Mouse (Mus musculus): Measurements from ENCODE around the gene Gna11. TPM values are rescaled to one million over a fixed set of nuclear protein-coding genes. Genes with fewer than 3 reads are reported as not detected.

Gna11 gene
- polyA plus RNA-seq, 1 experiment, result 33.8 TPM

- peaks cover 16% of the 10 kb centered on the region; the same call in 1 of the 2 replicates for H3K4me1 ChIP-seq (ENCODE audit: control insufficient read depth, insufficient read depth, insufficient read length)
- no peak overlapping the region for H3K4me3 ChIP-seq (ENCODE audit: extremely low read depth, insufficient read depth, insufficient read length)
- 64% methylated on average over 20 of the region's 20 CpGs for WGBS
- peaks cover 30% of the 10 kb centered on the region for H3K36me3 ChIP-seq (ENCODE audit: control insufficient read depth, insufficient read depth, low read length)
- H3K27ac ChIP-seq (ENCODE audit: insufficient read depth, low read length), result no peak overlapping the region
- DNase-seq (ENCODE audit: low read depth in 1 of 2, low spot score in 2 of 2), result no peak
- no peak for TF ChIP-seq POLR2A (IDR thresholded peaks at IDR 0.05; ENCODE audit: low read depth, low read length)
- TF ChIP-seq CTCF (IDR thresholded peaks at IDR 0.05; ENCODE audit: extremely low read depth, insufficient read depth, insufficient read length, insufficient replicate concordance), result no peak
- no peaks in the 10 kb centered on the region for H3K27me3 ChIP-seq (ENCODE audit: control insufficient read depth, insufficient read depth, low read length)
These were observed 20.6 kb upstream of the Gna11 start for GRCm38 (mm10) chr10:81565257-81566228.

GRCm38 (mm10) chr10:81564734-81565133 is 19.7 kb upstream of the Gna11 start:
- H3K36me3 ChIP-seq (ENCODE audit: control insufficient read depth, insufficient read depth, low read length), result peaks cover 30% of the 10 kb centered on the region
- H3K4me1 ChIP-seq (ENCODE audit: control insufficient read depth, insufficient read depth, insufficient read length), result peaks cover 16% of the 10 kb centered on the region; the same call in 1 of the 2 replicates
- no peak overlapping the region for H3K4me3 ChIP-seq (ENCODE audit: extremely low read depth, insufficient read depth, insufficient read length)
- TF ChIP-seq POLR2A (IDR thresholded peaks at IDR 0.05; ENCODE audit: low read depth, low read length) (no peak), CTCF (IDR thresholded peaks at IDR 0.05; ENCODE audit: extremely low read depth, insufficient read depth, insufficient read length, insufficient replicate concordance) (peak; percentile 71; the same call in 1 of the 2 replicates)
- H3K27me3 ChIP-seq (ENCODE audit: control insufficient read depth, insufficient read depth, low read length), result no peaks in the 10 kb centered on the region
- no peak overlapping the region for H3K27ac ChIP-seq (ENCODE audit: insufficient read depth, low read length)
- peak in 1 of 2 experiments; percentile 56 for DNase-seq (ENCODE audit: low read depth in 1 of 2, low spot score in 2 of 2)
- 69% methylated on average over 10 of the region's 10 CpGs for WGBS

- no peaks in the 10 kb centered on the region for H3K27me3 ChIP-seq (ENCODE audit: control insufficient read depth, insufficient read depth, low read length)
- TF ChIP-seq POLR2A (IDR thresholded peaks at IDR 0.05; ENCODE audit: low read depth, low read length), result no peak
- TF ChIP-seq CTCF (IDR thresholded peaks at IDR 0.05; ENCODE audit: extremely low read depth, insufficient read depth, insufficient read length, insufficient replicate concordance), result no peak
- peaks cover 16% of the 10 kb centered on the region; the same call in 1 of the 2 replicates for H3K4me1 ChIP-seq (ENCODE audit: control insufficient read depth, insufficient read depth, insufficient read length)
- no peak for DNase-seq (ENCODE audit: low read depth in 1 of 2, low spot score in 2 of 2)
- WGBS, result 39% methylated on average over 10 of the region's 10 CpGs
- H3K27ac ChIP-seq (ENCODE audit: insufficient read depth, low read length), result no peak overlapping the region; the same call in 1 of the 2 replicates
- no peak overlapping the region for H3K4me3 ChIP-seq (ENCODE audit: extremely low read depth, insufficient read depth, insufficient read length)
- peaks cover 30% of the 10 kb centered on the region for H3K36me3 ChIP-seq (ENCODE audit: control insufficient read depth, insufficient read depth, low read length)
These were observed 19.2 kb upstream of the Gna11 start for GRCm38 (mm10) chr10:81564216-81564615.

- TF ChIP-seq CTCF (IDR thresholded peaks at IDR 0.05; ENCODE audit: extremely low read depth, insufficient read depth, insufficient read length, insufficient replicate concordance) (no peak), POLR2A (IDR thresholded peaks at IDR 0.05; ENCODE audit: low read depth, low read length) (no peak)
- WGBS, result 62% methylated on average over 6 of the region's 6 CpGs
- Histone ChIP-seq H3K4me1 (ENCODE audit: control insufficient read depth, insufficient read depth, insufficient read length) (peaks cover 16% of the 10 kb centered on the region; the same call in 1 of the 2 replicates), H3K27ac (ENCODE audit: insufficient read depth, low read length) (no peak overlapping the region), H3K27me3 (ENCODE audit: control insufficient read depth, insufficient read depth, low read length) (no peaks in the 10 kb centered on the region), H3K4me3 (ENCODE audit: extremely low read depth, insufficient read depth, insufficient read length) (no peak overlapping the region), H3K36me3 (ENCODE audit: control insufficient read depth, insufficient read depth, low read length) (peaks cover 30% of the 10 kb centered on the region)
- no peak for DNase-seq (ENCODE audit: low read depth in 1 of 2, low spot score in 2 of 2)
These were observed 18.5 kb upstream of the Gna11 start for GRCm38 (mm10) chr10:81563481-81563880.

- 92% methylated on average over 6 of the region's 6 CpGs for WGBS
- Histone ChIP-seq H3K27me3 (ENCODE audit: control insufficient read depth, insufficient read depth, low read length) (no peaks in the 10 kb centered on the region), H3K4me1 (ENCODE audit: control insufficient read depth, insufficient read depth, insufficient read length) (peaks cover 16% of the 10 kb centered on the region; the same call in 1 of the 2 replicates), H3K4me3 (ENCODE audit: extremely low read depth, insufficient read depth, insufficient read length) (no peak overlapping the region), H3K36me3 (ENCODE audit: control insufficient read depth, insufficient read depth, low read length) (peaks cover 30% of the 10 kb centered on the region), H3K27ac (ENCODE audit: insufficient read depth, low read length) (no peak overlapping the region)
- no peak for DNase-seq (ENCODE audit: low read depth in 1 of 2, low spot score in 2 of 2)
- no peak for TF ChIP-seq CTCF (IDR thresholded peaks at IDR 0.05; ENCODE audit: extremely low read depth, insufficient read depth, insufficient read length, insufficient replicate concordance)
- TF ChIP-seq POLR2A (IDR thresholded peaks at IDR 0.05; ENCODE audit: low read depth, low read length), result no peak
These were observed 17.4 kb upstream of the Gna11 start for GRCm38 (mm10) chr10:81562411-81562810.

GRCm38 (mm10) chr10:81560719-81561459 is 15.9 kb upstream of the Gna11 start:
- H3K36me3 ChIP-seq (ENCODE audit: control insufficient read depth, insufficient read depth, low read length), result peaks cover 29% of the 10 kb centered on the region
- H3K27me3 ChIP-seq (ENCODE audit: control insufficient read depth, insufficient read depth, low read length), result no peaks in the 10 kb centered on the region
- TF ChIP-seq CTCF (IDR thresholded peaks at IDR 0.05; ENCODE audit: extremely low read depth, insufficient read depth, insufficient read length, insufficient replicate concordance) (no peak), POLR2A (IDR thresholded peaks at IDR 0.05; ENCODE audit: low read depth, low read length) (no peak; the same call in 1 of the 2 replicates)
- H3K4me3 ChIP-seq (ENCODE audit: extremely low read depth, insufficient read depth, insufficient read length), result peak overlapping the region; percentile 97
- WGBS, result 5% methylated on average over 16 of the region's 16 CpGs
- DNase-seq (ENCODE audit: low read depth in 1 of 2, low spot score in 2 of 2), result peak in 1 of 2 experiments; percentile 80
- peak overlapping the region; percentile 88 for H3K27ac ChIP-seq (ENCODE audit: insufficient read depth, low read length)
- H3K4me1 ChIP-seq (ENCODE audit: control insufficient read depth, insufficient read depth, insufficient read length), result peaks cover 16% of the 10 kb centered on the region; the same call in 1 of the 2 replicates
